Mouse (Mus musculus) heart, postnatal 0 days (tissue): ENCODE results near the gene Atp13a4.

ENCODE experiments used
- CTCF ChIP-seq: IDR thresholded peaks from 2 replicates; pipeline ENCODE4 v1.5.1; 2016; ENCODE audit warnings: antibody characterized with exemption, control low read depth, low read depth
- EP300 ChIP-seq: IDR thresholded peaks from 2 replicates; pipeline ENCODE4 v1.6.1; 2016; ENCODE audit warnings: antibody characterized with exemption, low read depth

- TF ChIP-seq CTCF (no peak), EP300 (no peak)
Observed at GRCm38 (mm10) chr16:29456851-29457250, 87.8 kb downstream of the Atp13a4 start.
